Mouse (Mus musculus) macrophage (primary cell): ENCODE data around the gene Abhd16b. TPM values are rescaled to one million over a fixed set of nuclear protein-coding genes. Genes with fewer than 3 reads are reported as not detected.

ENCODE experiments used
- H3K27ac ChIP-seq: fragments of 350-480 bp; formaldehyde crosslinking; 2 replicates; pipeline ENCODE4 v1.9.0; 2021
- H3K36me3 ChIP-seq: fragments of 350-480 bp; formaldehyde crosslinking; 2 replicates; pipeline ENCODE4 v1.9.0; 2021; ENCODE audit errors: inconsistent target
- H3K4me3 ChIP-seq: fragments of 350-480 bp; formaldehyde crosslinking; 2 replicates; pipeline ENCODE4 v1.9.0; 2021; ENCODE audit errors: inconsistent target
- H3K79me2 ChIP-seq: fragments of 350-480 bp; formaldehyde crosslinking; 2 replicates; pipeline ENCODE4 v1.9.0; 2021; ENCODE audit errors: inconsistent target
- WGBS: methylation state at CpG from one replicate; pipeline ENCODE4 v1.1.7; 2026; ENCODE audit warnings: inconsistent platforms; ENCODE audit not compliant: missing documents; 5-methylcytosine and 5-hydroxymethylcytosine counted together
- polyA plus RNA-seq: library from polyadenylated mRNA; stranded (reverse); fragments of 250-400 nt; gene quantifications from 3 replicates; pipeline ENCODE4 v1.2.4, GENCODE M21; 2018; ENCODE audit warnings: inconsistent platforms

The Abhd16b gene
- polyA plus RNA-seq, 1 experiment from 2014 or later = not detected

GRCm38 (mm10) chr2:181471246-181471645 lies 21.8 kb upstream of the Abhd16b start:
- WGBS = 16% methylated on average over 5 of the region's 5 CpGs
- Histone ChIP-seq H3K4me3 (no peak overlapping the region), H3K79me2 (no peaks in the 10 kb centered on the region), H3K27ac (no peak overlapping the region), H3K36me3 (no peaks in the 10 kb centered on the region)

- Histone ChIP-seq H3K36me3 (no peaks in the 10 kb centered on the region), H3K79me2 (no peaks in the 10 kb centered on the region), H3K4me3 (no peak overlapping the region), H3K27ac (no peak overlapping the region)
- WGBS = 100% methylated on average over 1 of the region's 1 CpGs
These were observed 20.7 kb upstream of the Abhd16b start for GRCm38 (mm10) chr2:181472256-181472827.

GRCm38 (mm10) chr2:181483120-181483519 lies 9.9 kb upstream of the Abhd16b start:
- Histone ChIP-seq H3K4me3 (no peak overlapping the region), H3K36me3 (no peaks in the 10 kb centered on the region), H3K27ac (no peak overlapping the region), H3K79me2 (no peaks in the 10 kb centered on the region)
- 26% methylated on average over 2 of the region's 2 CpGs for WGBS

DNA sequence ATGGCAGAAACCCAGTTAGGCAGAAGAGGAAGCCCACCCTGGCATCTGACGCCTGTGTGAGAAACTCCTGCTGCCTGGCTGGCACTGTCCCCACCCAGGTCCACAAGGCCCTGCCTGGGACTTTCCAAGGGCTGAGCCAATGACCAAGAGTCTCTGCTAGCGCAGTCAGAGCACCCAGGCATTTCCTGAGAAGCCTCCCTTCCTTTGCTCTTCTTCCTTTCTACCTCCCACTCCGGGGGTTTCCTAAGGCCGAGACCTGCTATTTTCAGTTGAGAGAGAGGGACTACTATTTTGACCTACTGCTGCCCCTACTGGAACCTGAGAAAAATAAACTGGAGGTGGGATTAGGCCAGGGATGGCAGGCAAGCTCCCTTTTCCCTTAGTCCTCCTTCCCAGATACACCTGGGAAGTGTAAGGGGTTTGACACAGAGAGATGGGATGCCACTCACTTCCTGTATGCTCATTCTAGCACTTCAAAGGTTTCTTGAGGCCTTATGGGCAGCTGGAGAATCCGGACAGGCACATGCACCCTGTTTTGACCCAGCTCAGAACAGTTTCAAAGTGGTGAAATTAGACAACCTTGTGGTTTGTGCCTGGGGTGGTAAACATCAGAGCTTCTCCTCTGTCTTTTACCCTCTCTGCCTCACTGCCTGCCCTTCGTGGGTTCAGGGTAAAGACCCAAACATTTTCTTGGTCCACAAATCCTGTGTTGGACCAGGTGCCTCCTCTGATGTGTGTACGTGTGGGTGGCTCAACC lies 9.3 kb upstream of the Abhd16b start:
- WGBS = 31% methylated on average over 7 of the region's 7 CpGs
- H3K79me2 ChIP-seq = no peaks in the 10 kb centered on the region
- H3K27ac ChIP-seq = no peak overlapping the region
- H3K36me3 ChIP-seq = no peaks in the 10 kb centered on the region
- H3K4me3 ChIP-seq = no peak overlapping the region

GRCm38 (mm10) chr2:181484456-181485233 lies 8.4 kb upstream of the Abhd16b start:
- 93% methylated on average over 6 of the region's 6 CpGs for WGBS
- H3K27ac ChIP-seq = no peak overlapping the region

GRCm38 (mm10) chr2:181485741-181486140 lies 7.3 kb upstream of the Abhd16b start:
- H3K36me3 ChIP-seq = no peaks in the 10 kb centered on the region
- no peak overlapping the region for H3K27ac ChIP-seq
- H3K4me3 ChIP-seq = no peak overlapping the region
- whole genome bisulfite sequencing = 91% methylated on average over 1 of the region's 1 CpGs
- no peaks in the 10 kb centered on the region for H3K79me2 ChIP-seq

More at GRCm38 (mm10) chr2:181484456-181485233, 8.4 kb upstream of the Abhd16b start:
- Histone ChIP-seq H3K4me3 (no peak overlapping the region), H3K36me3 (no peaks in the 10 kb centered on the region), H3K79me2 (no peaks in the 10 kb centered on the region)

GRCm38 (mm10) chr2:181487338-181488277 lies 5.4 kb upstream of the Abhd16b start:
- WGBS = 55% methylated on average over 5 of the region's 5 CpGs
- H3K36me3 ChIP-seq = no peaks in the 10 kb centered on the region
- H3K27ac ChIP-seq = peak overlapping the region; percentile 32
- no peak overlapping the region for H3K4me3 ChIP-seq
- H3K79me2 ChIP-seq = no peaks in the 10 kb centered on the region

GRCm38 (mm10) chr2:181491432-181492205 lies 1.4 kb upstream of the Abhd16b start:
- Histone ChIP-seq H3K27ac (no peak overlapping the region), H3K36me3 (no peaks in the 10 kb centered on the region), H3K79me2 (no peaks in the 10 kb centered on the region), H3K4me3 (no peak overlapping the region)
- WGBS = 34% methylated on average over 7 of the region's 7 CpGs

DNA sequence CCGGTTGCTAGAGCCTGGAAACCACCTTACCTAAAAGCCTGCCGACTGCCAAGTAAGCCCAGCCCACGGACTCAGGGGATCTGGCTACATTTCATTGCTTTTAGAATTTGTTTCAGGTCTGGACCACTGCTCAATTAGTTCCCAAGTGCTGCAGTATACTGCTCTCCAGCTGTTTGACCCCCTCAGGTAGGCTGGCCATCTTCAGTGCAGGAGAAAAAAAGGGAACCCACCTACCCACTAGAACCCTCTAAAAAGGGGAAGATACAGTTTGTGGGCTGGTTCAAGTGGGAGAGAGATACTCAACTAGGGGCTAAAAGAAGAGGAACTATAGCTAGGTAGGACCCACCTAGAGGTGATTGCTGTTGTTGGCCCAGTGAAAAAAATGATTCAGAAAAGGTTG lies 800 bp upstream of the Abhd16b start:
- Histone ChIP-seq H3K36me3 (no peaks in the 10 kb centered on the region), H3K27ac (no peak overlapping the region), H3K79me2 (no peaks in the 10 kb centered on the region), H3K4me3 (no peak overlapping the region)
- 10% methylated on average over 3 of the region's 3 CpGs for WGBS

DNA sequence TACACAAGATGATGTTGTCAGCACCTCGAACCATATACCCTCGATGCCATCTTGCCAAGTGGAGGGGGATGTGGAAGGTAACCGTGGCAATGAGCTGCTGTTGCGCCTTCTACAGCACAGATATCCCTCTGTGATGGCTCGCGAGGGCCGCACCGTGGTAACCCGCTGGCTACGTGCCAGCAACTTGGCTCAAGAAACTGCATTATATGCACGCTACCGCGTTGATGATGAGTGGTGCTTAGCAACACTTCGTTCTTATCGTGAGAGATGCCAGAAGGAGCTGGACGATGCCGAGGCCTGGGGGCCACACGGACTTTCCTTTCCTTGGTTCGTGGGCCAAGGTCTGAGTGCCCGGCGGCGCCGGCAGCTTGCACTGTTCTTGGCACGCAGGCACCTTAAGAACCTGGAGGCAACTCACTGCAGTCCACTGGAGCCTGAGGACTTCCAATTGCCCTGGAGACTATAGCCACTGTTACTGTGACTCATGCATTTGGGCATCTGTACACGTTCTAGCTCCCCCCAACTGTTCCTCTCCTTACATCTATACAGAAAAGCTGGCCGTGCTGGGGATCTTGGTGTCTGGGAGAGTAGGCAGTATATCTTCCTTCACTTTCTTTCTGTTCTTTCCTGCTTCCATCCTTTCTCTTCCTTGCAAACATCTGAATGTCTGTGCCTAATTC lies 1.4 kb downstream of the Abhd16b start:
- Histone ChIP-seq H3K79me2 (peaks cover 20% of the 10 kb centered on the region), H3K27ac (no peak overlapping the region), H3K36me3 (no peaks in the 10 kb centered on the region; the same call in 1 of the 2 replicates), H3K4me3 (no peak overlapping the region)
- WGBS = 86% methylated on average over 26 of the region's 26 CpGs

DNA sequence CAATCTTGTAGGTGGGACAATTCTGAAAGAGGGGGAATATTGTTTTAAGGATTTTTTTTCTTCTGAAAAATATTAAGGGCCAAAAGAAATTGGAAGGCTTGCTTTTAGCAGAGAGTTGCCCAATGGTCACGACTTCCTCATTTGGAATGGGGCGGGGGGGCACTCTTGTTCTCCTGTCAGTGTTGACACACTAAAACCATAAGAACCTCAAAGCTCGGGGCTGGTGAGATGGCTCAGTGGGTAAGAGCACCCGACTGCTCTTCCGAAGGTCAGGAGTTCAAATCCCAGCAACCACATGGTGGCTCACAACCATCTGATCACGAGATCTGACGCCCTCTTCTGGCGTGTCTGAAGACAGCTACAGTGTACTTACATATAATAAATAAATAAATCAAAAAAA lies 2.8 kb downstream of the Abhd16b start:
- Histone ChIP-seq H3K36me3 (peaks cover 11% of the 10 kb centered on the region; the same call in 1 of the 2 replicates), H3K27ac (peak overlapping the region; percentile 70; the same call in 1 of the 2 replicates), H3K79me2 (peaks cover 35% of the 10 kb centered on the region), H3K4me3 (0 out of 2 replicates have a peak overlapping the region, but pooled peaks have one; percentile 86)
- WGBS = 0% methylated on average over 5 of the region's 8 CpGs

GRCm38 (mm10) chr2:181496281-181496680 lies 3.3 kb downstream of the Abhd16b start:
- H3K27ac ChIP-seq = peak overlapping the region; percentile 70
- WGBS = 0% methylated on average over 8 of the region's 8 CpGs
- peaks cover 39% of the 10 kb centered on the region for H3K79me2 ChIP-seq
- H3K36me3 ChIP-seq = peaks cover 16% of the 10 kb centered on the region; the same call in 1 of the 2 replicates
- H3K4me3 ChIP-seq = peak overlapping the region; percentile 86
